Mouse (Mus musculus) forebrain, embryonic 10.5 days (tissue): Measurements from ENCODE around the gene Xpnpep3. TPM values are rescaled to one million over a fixed set of nuclear protein-coding genes. Genes with fewer than 3 reads are reported as not detected.

Experiments used
- DNase-seq: peaks from one replicate; pipeline ENCODE4 v3.0.0-alpha.2; 2017; ENCODE audit warnings: low spot score; ENCODE audit errors: extremely low spot score
- H3K27ac ChIP-seq: fragments of 300-500 bp; sonication (generic); 2 replicates; pipeline ENCODE4 v1.5.1; 2016; ENCODE audit warnings: mild to moderate bottlenecking
- H3K27me3 ChIP-seq: fragments of 300-500 bp; sonication (generic); 2 replicates; pipeline ENCODE4 v1.6.1; 2016; ENCODE audit warnings: mild to moderate bottlenecking; ENCODE audit not compliant: poor library complexity, severe bottlenecking
- H3K36me3 ChIP-seq: fragments of 300-500 bp; sonication (generic); replicated peaks from 2 replicates; pipeline ENCODE4 v1.6.1; 2016; ENCODE audit warnings: mild to moderate bottlenecking, moderate library complexity
- H3K4me1 ChIP-seq: fragments of 300-500 bp; sonication (generic); 2 replicates; pipeline ENCODE4 v1.6.1; 2016
- H3K4me3 ChIP-seq: fragments of 300-500 bp; sonication (generic); 2 replicates; pipeline ENCODE4 v1.5.1; 2016; ENCODE audit warnings: mild to moderate bottlenecking, moderate library complexity
- H3K9me3 ChIP-seq: fragments of 300-500 bp; sonication (generic); 2 replicates; pipeline ENCODE4 v1.6.1; 2016; ENCODE audit warnings: mild to moderate bottlenecking, moderate library complexity
- WGBS: fragments of 180-500 bp; shearing (Covaris S2); methylation state at CpG from one replicate; pipeline ENCODE4 v1.1.7; 2016; 5-methylcytosine and 5-hydroxymethylcytosine counted together
- polyA plus RNA-seq: library from polyadenylated mRNA; unstranded; fragments of >200 nt; fragmentation: Nextera tagmentation; extraction: Ambion mirVana; gene quantifications from 2 replicates; pipeline ENCODE4 v1.2.1, GENCODE M21; 2016

Gene Xpnpep3
- polyA plus RNA-seq, 1 experiment from 2014 or later, result 14.5 TPM

- H3K9me3 ChIP-seq, result no peaks in the 10 kb centered on the region
- no peak overlapping the region for H3K4me3 ChIP-seq
- 95% methylated on average over 8 of the region's 8 CpGs for WGBS
- H3K27ac ChIP-seq, result no peak overlapping the region
- peaks cover 14% of the 10 kb centered on the region for H3K4me1 ChIP-seq
- no peak for DNase-seq
- H3K36me3 ChIP-seq, result peaks cover 79% of the 10 kb centered on the region
- H3K27me3 ChIP-seq, result no peaks in the 10 kb centered on the region
Observed at GRCm38 (mm10) chr15:81365246-81365645, 34.7 kb upstream of the Xpnpep3 start.

DNA sequence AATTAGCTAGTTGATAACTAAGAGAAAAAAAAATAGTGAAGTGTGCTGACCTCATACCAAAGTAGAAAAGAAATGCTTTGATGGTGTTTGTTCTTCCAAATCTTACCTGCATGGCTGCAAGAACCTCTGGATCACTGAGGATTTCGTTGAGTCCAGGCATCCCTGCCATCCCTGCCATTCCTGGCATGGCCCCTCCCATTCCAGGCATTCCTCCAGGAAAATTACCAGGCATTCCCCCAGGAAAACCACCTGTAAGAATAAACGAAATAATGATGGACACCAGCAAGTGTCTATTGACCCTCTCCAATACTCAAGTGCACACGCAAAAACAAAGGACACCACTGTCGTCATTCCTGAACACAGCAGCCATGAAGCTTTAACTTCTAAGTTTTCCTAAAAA is 33.7 kb upstream of the Xpnpep3 start:
- Histone ChIP-seq H3K36me3 (peaks cover 89% of the 10 kb centered on the region), H3K27me3 (no peaks in the 10 kb centered on the region), H3K4me1 (peaks cover 5% of the 10 kb centered on the region), H3K9me3 (no peaks in the 10 kb centered on the region), H3K4me3 (no peak overlapping the region), H3K27ac (no peak overlapping the region)
- DNase-seq, result no peak
- WGBS, result 89% methylated on average over 4 of the region's 4 CpGs

- no peaks in the 10 kb centered on the region for H3K4me1 ChIP-seq
- no peak overlapping the region for H3K27ac ChIP-seq
- no peak overlapping the region for H3K4me3 ChIP-seq
- H3K27me3 ChIP-seq, result no peaks in the 10 kb centered on the region
- peaks cover 100% of the 10 kb centered on the region for H3K36me3 ChIP-seq
- H3K9me3 ChIP-seq, result no peaks in the 10 kb centered on the region
- no peak for DNase-seq
- WGBS, result 93% methylated on average over 1 of the region's 1 CpGs
Observed at GRCm38 (mm10) chr15:81368601-81369000, 31.3 kb upstream of the Xpnpep3 start.

- H3K9me3 ChIP-seq, result no peaks in the 10 kb centered on the region
- peaks cover 100% of the 10 kb centered on the region for H3K36me3 ChIP-seq
- H3K27me3 ChIP-seq, result no peaks in the 10 kb centered on the region
- 32% methylated on average over 1 of the region's 1 CpGs for WGBS
- H3K4me1 ChIP-seq, result no peaks in the 10 kb centered on the region
- no peak overlapping the region for H3K4me3 ChIP-seq
- H3K27ac ChIP-seq, result no peak overlapping the region
- no peak for DNase-seq
Observed at GRCm38 (mm10) chr15:81370356-81370755, 29.6 kb upstream of the Xpnpep3 start.

GRCm38 (mm10) chr15:81374621-81375020 is 25.3 kb upstream of the Xpnpep3 start:
- no peaks in the 10 kb centered on the region for H3K9me3 ChIP-seq
- no peaks in the 10 kb centered on the region for H3K27me3 ChIP-seq
- H3K36me3 ChIP-seq, result peaks cover 99% of the 10 kb centered on the region
- WGBS, result 93% methylated on average over 11 of the region's 11 CpGs
- no peak overlapping the region for H3K27ac ChIP-seq
- DNase-seq, result no peak
- H3K4me3 ChIP-seq, result no peak overlapping the region
- H3K4me1 ChIP-seq, result no peaks in the 10 kb centered on the region

DNA sequence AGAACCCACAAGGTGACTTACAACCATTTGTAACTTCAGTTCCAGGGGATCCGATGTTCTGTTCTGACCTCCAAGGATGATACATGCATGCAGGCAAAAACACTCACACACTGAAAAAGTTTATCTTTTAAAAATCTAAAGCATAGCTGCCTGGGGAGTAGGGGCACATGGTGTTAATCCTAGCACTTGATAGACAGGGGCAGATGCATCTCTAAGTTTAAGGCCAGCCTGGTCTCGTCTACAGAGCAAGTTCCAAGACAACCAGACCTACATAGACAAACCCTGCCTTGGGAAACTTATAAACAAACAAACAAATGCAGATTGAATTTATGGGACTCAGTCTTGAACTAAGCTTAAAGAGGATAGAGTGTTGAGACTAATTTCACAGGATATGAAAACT is 21.1 kb upstream of the Xpnpep3 start:
- DNase-seq, result no peak
- Histone ChIP-seq H3K9me3 (no peaks in the 10 kb centered on the region), H3K27me3 (no peaks in the 10 kb centered on the region), H3K4me3 (no peak overlapping the region), H3K27ac (no peak overlapping the region), H3K4me1 (no peaks in the 10 kb centered on the region), H3K36me3 (peaks cover 99% of the 10 kb centered on the region)
- 87% methylated on average over 2 of the region's 2 CpGs for WGBS

DNA sequence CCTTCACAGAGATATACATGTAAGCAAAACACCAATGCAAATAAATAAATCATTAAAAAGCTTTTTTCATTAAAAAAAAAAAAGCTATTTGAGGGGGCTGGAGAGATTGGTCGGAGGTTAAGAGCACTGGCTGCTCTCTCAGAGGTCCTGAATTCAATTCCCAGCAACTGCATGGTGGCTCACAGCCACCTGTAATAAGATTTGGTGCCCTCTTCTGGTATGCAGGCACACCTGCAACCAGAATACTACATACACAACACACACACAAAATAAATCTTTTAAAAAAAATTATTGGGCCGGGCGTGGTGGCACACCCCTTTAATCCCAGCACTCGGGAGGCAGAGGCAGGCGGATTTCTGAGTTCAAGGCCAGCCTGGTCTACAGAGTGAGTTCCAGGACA is 13.6 kb upstream of the Xpnpep3 start:
- Histone ChIP-seq H3K9me3 (no peaks in the 10 kb centered on the region), H3K36me3 (peaks cover 99% of the 10 kb centered on the region), H3K4me1 (no peaks in the 10 kb centered on the region), H3K27ac (no peak overlapping the region), H3K4me3 (no peak overlapping the region), H3K27me3 (no peaks in the 10 kb centered on the region)
- WGBS, result 92% methylated on average over 5 of the region's 5 CpGs
- DNase-seq, result no peak

GRCm38 (mm10) chr15:81392997-81393396 is 6.9 kb upstream of the Xpnpep3 start:
- H3K4me1 ChIP-seq, result peaks cover 11% of the 10 kb centered on the region
- H3K27ac ChIP-seq, result no peak overlapping the region
- no peak overlapping the region for H3K4me3 ChIP-seq
- no peak for DNase-seq
- no peaks in the 10 kb centered on the region for H3K9me3 ChIP-seq
- H3K27me3 ChIP-seq, result no peaks in the 10 kb centered on the region
- H3K36me3 ChIP-seq, result peaks cover 90% of the 10 kb centered on the region

- no peaks in the 10 kb centered on the region for H3K27me3 ChIP-seq
- peaks cover 77% of the 10 kb centered on the region for H3K36me3 ChIP-seq
- DNase-seq, result no peak
- 92% methylated on average over 8 of the region's 8 CpGs for whole genome bisulfite sequencing
- H3K4me3 ChIP-seq, result no peak overlapping the region
- no peak overlapping the region for H3K27ac ChIP-seq
- H3K9me3 ChIP-seq, result no peaks in the 10 kb centered on the region
- peaks cover 18% of the 10 kb centered on the region for H3K4me1 ChIP-seq
Observed at GRCm38 (mm10) chr15:81394211-81394915, 5.6 kb upstream of the Xpnpep3 start.

GRCm38 (mm10) chr15:81398189-81398588 is 1.7 kb upstream of the Xpnpep3 start:
- Histone ChIP-seq H3K4me3 (peak overlapping the region; percentile 90), H3K27ac (peak overlapping the region; percentile 97; the same call in 1 of the 2 replicates), H3K9me3 (no peaks in the 10 kb centered on the region), H3K27me3 (no peaks in the 10 kb centered on the region), H3K4me1 (peaks cover 30% of the 10 kb centered on the region), H3K36me3 (peaks cover 43% of the 10 kb centered on the region)
- no peak for DNase-seq

GRCm38 (mm10) chr15:81399297-81399637 is 671 bp upstream of the Xpnpep3 start:
- WGBS, result under 1% methylated on average over 21 of the region's 21 CpGs
- Histone ChIP-seq H3K4me3 (peak overlapping the region; percentile 90), H3K4me1 (peaks cover 30% of the 10 kb centered on the region), H3K27ac (peak overlapping the region; percentile 97), H3K27me3 (no peaks in the 10 kb centered on the region), H3K9me3 (no peaks in the 10 kb centered on the region), H3K36me3 (peaks cover 33% of the 10 kb centered on the region)
- DNase-seq, result no peak

DNA sequence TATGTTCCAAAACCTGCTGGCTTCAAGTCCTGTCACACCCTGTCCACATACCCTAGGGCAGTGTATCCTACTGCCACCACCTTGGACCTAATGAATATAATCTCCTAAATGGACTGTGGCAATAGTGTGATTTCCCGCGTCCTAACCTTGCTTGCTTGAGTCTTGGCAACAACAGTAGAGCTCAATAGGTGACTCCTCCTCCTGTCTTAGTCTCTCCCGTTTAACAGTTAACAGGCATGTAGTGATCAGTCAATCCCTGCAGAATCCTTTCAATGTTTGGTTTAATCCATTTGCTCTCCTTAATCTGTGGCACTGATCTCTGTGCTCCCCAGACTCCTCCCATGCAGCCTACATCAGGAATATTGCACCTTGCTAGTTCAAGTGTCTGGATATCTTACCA is 5.1 kb downstream of the Xpnpep3 start:
- Histone ChIP-seq H3K27ac (no peak overlapping the region), H3K4me1 (peaks cover 12% of the 10 kb centered on the region), H3K27me3 (no peaks in the 10 kb centered on the region), H3K4me3 (no peak overlapping the region), H3K36me3 (peaks cover 7% of the 10 kb centered on the region; the same call in 1 of the 2 replicates), H3K9me3 (no peaks in the 10 kb centered on the region)
- 89% methylated on average over 3 of the region's 3 CpGs for WGBS
- no peak for DNase-seq

DNA sequence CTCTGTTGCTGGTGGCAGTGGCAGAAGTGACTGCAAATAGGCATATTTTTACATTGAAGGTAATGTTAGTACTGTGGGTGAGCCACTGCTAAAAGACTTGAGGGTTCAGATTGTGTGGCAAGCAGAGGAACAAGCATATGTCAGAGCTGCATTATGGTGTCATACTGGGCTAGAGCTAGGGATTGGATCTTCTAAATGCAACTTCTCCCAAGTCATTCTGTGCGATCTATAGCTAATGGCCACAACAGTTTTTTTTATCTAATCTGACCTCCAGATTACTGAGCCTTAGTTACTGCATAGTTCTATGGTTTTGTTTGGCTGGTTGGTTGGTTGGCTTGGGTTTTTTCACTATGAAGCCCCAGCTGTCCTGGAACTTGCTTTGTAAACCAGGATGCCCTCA is 8.3 kb downstream of the Xpnpep3 start, which contains the start of gene Dnajb7:
Gene Dnajb7 (minus strand): TSS at position 101 of the 400 bp plus-strand sequence.
- Histone ChIP-seq H3K27ac (no peak within 1 kb of the TSS), H3K9me3 (no peaks in the 10 kb centered on the region), H3K4me1 (no peaks in the 10 kb centered on the region), H3K27me3 (no peaks in the 10 kb centered on the region), H3K4me3 (no peak within 1 kb of the TSS), H3K36me3 (peaks cover 2% of the 10 kb centered on the region; the same call in 1 of the 2 replicates)
- WGBS, result 96% methylated on average over 1 of the region's 1 CpGs
- DNase-seq, result no peak
